Mouse (Mus musculus): ENCODE results near the gene Brd4. TPM values are rescaled to one million over a fixed set of nuclear protein-coding genes. Genes with fewer than 3 reads are reported as not detected.

Gene Brd4
- polyA plus RNA-seq, 1 experiment from 2014 or later, result 28.6 TPM

DNA sequence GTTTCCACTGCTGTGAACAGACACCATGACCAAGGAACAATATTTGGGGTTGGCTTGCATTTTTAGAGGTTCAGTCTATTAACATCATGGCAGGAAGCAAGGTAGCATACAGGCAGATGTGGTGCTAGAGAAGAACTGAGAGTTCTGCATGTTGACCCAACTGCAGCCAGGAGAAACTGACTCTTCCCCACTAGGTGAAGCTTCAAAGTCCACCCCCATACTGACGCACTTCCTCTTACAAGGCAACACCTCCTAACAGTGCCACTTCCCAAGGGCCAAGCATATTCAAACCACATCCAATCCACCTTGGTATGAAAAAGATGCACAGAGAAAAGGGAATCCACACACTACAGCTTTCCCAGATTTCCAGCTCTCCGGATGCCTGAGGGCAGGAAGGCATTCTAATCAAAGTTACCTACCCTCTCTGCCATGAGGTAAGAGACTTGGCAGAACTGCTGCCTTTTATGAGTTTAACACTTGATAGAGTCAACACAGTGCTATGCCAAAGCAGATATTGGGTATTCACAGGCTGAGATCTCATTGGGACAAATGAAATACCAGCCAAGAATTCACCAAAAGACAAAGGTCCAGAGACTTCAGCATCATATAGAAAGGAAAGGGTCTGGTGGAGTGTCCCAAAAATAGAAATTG is 43.5 kb downstream of the Brd4 start:
- 81% methylated on average over 2 of the region's 2 CpGs for WGBS
- H3K4me1 ChIP-seq (replicated peaks; ENCODE audit: control insufficient read depth, insufficient read depth), result no peaks in the 10 kb centered on the region
- H3K4me2 ChIP-seq (replicated peaks; ENCODE audit: low read depth), result no peak overlapping the region
- no peak overlapping the region for H3K9ac ChIP-seq (ENCODE audit: low read length)
- H3K27me3 ChIP-seq (ENCODE audit: control insufficient read depth, insufficient read depth, low read length), result no peaks in the 10 kb centered on the region
- TF ChIP-seq EP300 (optimal IDR thresholded peaks at IDR 0.05), result no peak
- TF ChIP-seq CTCF (IDR thresholded peaks at IDR 0.05; ENCODE audit: low read depth), result no peak
- ATAC-seq (ENCODE audit: low FRiP score, low TSS enrichment) (no peak), DNase-seq (ENCODE audit: low spot score) (no peak)
- H3K36me3 ChIP-seq (ENCODE audit: control insufficient read depth, insufficient read depth, low read length), result no peaks in the 10 kb centered on the region
- H3K4me3 ChIP-seq (ENCODE audit: low read depth, low read length), result no peak overlapping the region
- H3K9me3 ChIP-seq (ENCODE audit: control insufficient read depth, low read length), result no peaks in the 10 kb centered on the region
- no peak overlapping the region for H3K27ac ChIP-seq (replicated peaks)

DNA sequence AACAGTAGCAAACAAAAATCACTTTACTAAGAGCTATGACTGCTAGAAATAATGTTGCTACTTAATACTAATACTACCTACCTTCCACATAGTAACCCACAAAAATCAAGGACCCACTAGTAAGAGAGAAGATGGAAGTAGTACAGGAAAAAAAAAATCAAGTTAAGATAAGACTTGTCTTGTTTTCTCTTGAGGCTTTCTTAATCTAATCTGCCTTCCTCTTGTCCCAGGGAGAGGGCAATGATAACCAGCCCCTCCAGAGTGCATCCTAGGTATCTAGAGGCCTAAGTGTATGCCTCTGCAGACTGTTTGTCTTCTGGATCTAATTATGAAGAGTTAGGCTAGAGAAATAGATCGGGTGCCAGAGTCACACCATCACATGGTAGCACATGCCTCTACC is 45.9 kb downstream of the Brd4 start:
- 82% methylated on average over 1 of the region's 1 CpGs for WGBS
- peaks cover 3% of the 10 kb centered on the region for H3K4me1 ChIP-seq (replicated peaks; ENCODE audit: control insufficient read depth, insufficient read depth)
- H3K9ac ChIP-seq (ENCODE audit: low read length), result no peak overlapping the region
- H3K27me3 ChIP-seq (ENCODE audit: control insufficient read depth, insufficient read depth, low read length), result no peaks in the 10 kb centered on the region
- H3K36me3 ChIP-seq (ENCODE audit: control insufficient read depth, insufficient read depth, low read length), result no peaks in the 10 kb centered on the region
- H3K9me3 ChIP-seq (ENCODE audit: control insufficient read depth, low read length), result no peaks in the 10 kb centered on the region
- no peak overlapping the region for H3K27ac ChIP-seq (replicated peaks)
- TF ChIP-seq EP300 (optimal IDR thresholded peaks at IDR 0.05), result no peak
- no peak for TF ChIP-seq CTCF (IDR thresholded peaks at IDR 0.05; ENCODE audit: low read depth)
- ATAC-seq (ENCODE audit: low FRiP score, low TSS enrichment) (no peak), DNase-seq (ENCODE audit: low spot score) (no peak)
- no peak overlapping the region for H3K4me3 ChIP-seq (ENCODE audit: low read depth, low read length)
- H3K4me2 ChIP-seq (replicated peaks; ENCODE audit: low read depth), result no peak overlapping the region

DNA sequence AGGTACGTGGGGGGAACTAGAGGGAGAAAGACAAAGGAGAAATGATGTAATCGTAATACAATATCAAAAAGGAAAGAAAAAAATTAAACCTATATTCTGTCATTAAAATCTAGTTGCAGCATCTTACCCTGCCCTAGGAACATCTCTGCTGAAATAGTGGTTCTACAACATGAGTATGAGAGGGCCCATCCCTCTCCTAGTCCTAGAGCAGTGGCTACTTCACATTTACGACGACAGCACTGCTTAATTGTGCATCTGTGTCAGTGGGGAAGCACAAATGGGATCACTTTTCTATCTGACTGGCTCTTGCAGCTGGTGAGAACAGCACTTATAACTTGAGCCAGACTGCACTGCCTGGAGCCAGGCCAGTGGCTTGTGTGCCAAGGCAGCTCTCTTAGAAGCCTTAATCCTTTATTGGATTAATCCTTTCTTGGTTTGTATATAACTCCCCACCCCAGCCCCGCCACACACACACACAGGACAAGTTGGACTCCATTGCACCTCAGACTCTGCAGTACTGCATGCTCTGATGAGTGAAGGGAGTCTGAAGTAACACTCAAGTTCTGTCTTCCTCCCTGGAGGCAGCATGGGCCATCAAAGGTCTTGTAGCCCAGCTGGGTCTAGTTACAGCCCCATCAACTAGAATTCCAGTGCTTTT is 48.9 kb downstream of the Brd4 start:
- Histone ChIP-seq H3K4me1 (replicated peaks; ENCODE audit: control insufficient read depth, insufficient read depth) (peaks cover 3% of the 10 kb centered on the region), H3K9me3 (ENCODE audit: control insufficient read depth, low read length) (no peaks in the 10 kb centered on the region), H3K36me3 (ENCODE audit: control insufficient read depth, insufficient read depth, low read length) (no peaks in the 10 kb centered on the region), H3K27me3 (ENCODE audit: control insufficient read depth, insufficient read depth, low read length) (no peaks in the 10 kb centered on the region), H3K9ac (ENCODE audit: low read length) (no peak overlapping the region), H3K4me2 (replicated peaks; ENCODE audit: low read depth) (no peak overlapping the region), H3K4me3 (ENCODE audit: low read depth, low read length) (no peak overlapping the region), H3K27ac (replicated peaks) (no peak overlapping the region)
- TF ChIP-seq CTCF (IDR thresholded peaks at IDR 0.05; ENCODE audit: low read depth), result no peak
- no peak for TF ChIP-seq EP300 (optimal IDR thresholded peaks at IDR 0.05)
- 40% methylated on average over 5 of the region's 5 CpGs for WGBS
- peak; percentile 53 for DNase-seq (ENCODE audit: low spot score)
- peak; percentile 80; the same call in 1 of the 2 replicates for ATAC-seq (ENCODE audit: low FRiP score, low TSS enrichment)

DNA sequence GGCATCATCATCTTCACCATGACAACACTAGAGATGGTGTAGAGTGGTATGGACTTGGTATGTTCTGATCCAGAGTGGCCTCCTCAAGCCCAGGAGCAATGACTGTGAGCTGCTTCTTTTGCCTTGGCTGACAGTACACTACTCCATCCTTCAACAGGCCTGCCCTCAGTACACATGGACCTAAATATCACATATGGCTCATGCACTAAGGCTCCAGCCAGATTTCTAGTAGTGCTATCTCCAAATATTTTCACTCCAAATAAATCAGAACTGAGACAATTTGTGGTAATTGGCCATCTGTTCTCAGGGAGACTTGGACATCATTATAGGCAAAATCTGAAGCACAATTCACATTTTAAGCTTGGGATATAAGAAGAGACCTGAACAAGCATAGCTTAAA is 51.3 kb downstream of the Brd4 start:
- TF ChIP-seq CTCF (IDR thresholded peaks at IDR 0.05; ENCODE audit: low read depth) (no peak), EP300 (optimal IDR thresholded peaks at IDR 0.05) (no peak)
- DNase-seq (ENCODE audit: low spot score) (no peak), ATAC-seq (ENCODE audit: low FRiP score, low TSS enrichment) (no peak)
- H3K36me3 ChIP-seq (ENCODE audit: control insufficient read depth, insufficient read depth, low read length), result peaks cover 3% of the 10 kb centered on the region
- H3K4me3 ChIP-seq (ENCODE audit: low read depth, low read length), result no peak overlapping the region
- no peaks in the 10 kb centered on the region for H3K27me3 ChIP-seq (ENCODE audit: control insufficient read depth, insufficient read depth, low read length)
- H3K9me3 ChIP-seq (ENCODE audit: control insufficient read depth, low read length), result no peaks in the 10 kb centered on the region
- no peak overlapping the region for H3K4me2 ChIP-seq (replicated peaks; ENCODE audit: low read depth)
- H3K27ac ChIP-seq (replicated peaks), result no peak overlapping the region
- no peak overlapping the region for H3K9ac ChIP-seq (ENCODE audit: low read length)
- H3K4me1 ChIP-seq (replicated peaks; ENCODE audit: control insufficient read depth, insufficient read depth), result peaks cover 3% of the 10 kb centered on the region

DNA sequence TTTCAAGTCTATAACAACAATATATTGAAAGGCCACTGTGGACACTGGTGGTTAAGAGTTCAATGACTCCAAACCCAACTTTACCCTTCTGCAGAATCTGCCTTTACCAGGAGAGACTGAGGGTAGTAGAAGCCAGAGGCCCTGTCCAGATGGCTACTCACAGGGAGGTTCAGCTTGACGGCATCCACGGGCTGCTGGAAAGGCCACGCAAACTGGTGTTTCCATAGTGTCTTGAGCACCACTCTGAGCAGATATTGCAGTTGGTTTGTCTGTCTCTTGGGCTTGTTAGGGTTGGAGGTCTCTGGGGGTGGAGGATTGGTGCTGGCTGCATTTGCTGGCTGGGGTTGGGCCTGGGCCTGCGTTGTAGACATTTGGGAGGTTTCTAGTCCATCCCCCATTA is 55.3 kb downstream of the Brd4 start:
- no peaks in the 10 kb centered on the region; the same call in 1 of the 2 replicates for H3K4me1 ChIP-seq (replicated peaks; ENCODE audit: control insufficient read depth, insufficient read depth)
- DNase-seq (ENCODE audit: low spot score), result no peak
- H3K4me3 ChIP-seq (ENCODE audit: low read depth, low read length), result no peak overlapping the region
- 93% methylated on average over 4 of the region's 4 CpGs for WGBS
- TF ChIP-seq CTCF (IDR thresholded peaks at IDR 0.05; ENCODE audit: low read depth), result no peak
- TF ChIP-seq EP300 (optimal IDR thresholded peaks at IDR 0.05), result no peak
- no peaks in the 10 kb centered on the region for H3K9me3 ChIP-seq (ENCODE audit: control insufficient read depth, low read length)
- no peak overlapping the region for H3K9ac ChIP-seq (ENCODE audit: low read length)
- no peak for ATAC-seq (ENCODE audit: low FRiP score, low TSS enrichment)
- no peaks in the 10 kb centered on the region for H3K27me3 ChIP-seq (ENCODE audit: control insufficient read depth, insufficient read depth, low read length)
- H3K4me2 ChIP-seq (replicated peaks; ENCODE audit: low read depth), result no peak overlapping the region
- peaks cover 9% of the 10 kb centered on the region for H3K36me3 ChIP-seq (ENCODE audit: control insufficient read depth, insufficient read depth, low read length)
- H3K27ac ChIP-seq (replicated peaks), result no peak overlapping the region

DNA sequence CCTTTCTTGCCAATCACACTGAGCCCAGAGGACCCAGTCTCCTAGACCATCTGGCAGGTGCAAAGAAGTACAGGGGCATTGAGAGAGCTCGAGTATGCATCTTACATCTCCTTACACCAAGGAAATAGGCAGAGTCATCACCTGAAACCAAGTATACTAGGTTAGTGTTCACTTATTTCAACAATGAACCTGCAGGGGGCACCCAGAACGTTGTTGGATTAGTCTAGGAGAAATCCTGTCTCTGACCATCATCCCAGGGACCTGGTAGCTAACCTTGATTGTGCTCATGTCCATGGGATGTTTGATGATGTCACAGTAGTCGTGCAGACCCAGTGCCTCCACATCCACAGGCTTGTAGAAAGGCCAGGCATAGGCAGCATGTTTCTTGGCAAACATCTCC is 63.6 kb downstream of the Brd4 start:
- Histone ChIP-seq H3K9ac (ENCODE audit: low read length) (no peak overlapping the region), H3K4me3 (ENCODE audit: low read depth, low read length) (no peak overlapping the region), H3K27me3 (ENCODE audit: control insufficient read depth, insufficient read depth, low read length) (no peaks in the 10 kb centered on the region), H3K27ac (replicated peaks) (no peak overlapping the region), H3K9me3 (ENCODE audit: control insufficient read depth, low read length) (no peaks in the 10 kb centered on the region), H3K4me1 (replicated peaks; ENCODE audit: control insufficient read depth, insufficient read depth) (no peaks in the 10 kb centered on the region), H3K36me3 (ENCODE audit: control insufficient read depth, insufficient read depth, low read length) (peaks cover 31% of the 10 kb centered on the region), H3K4me2 (replicated peaks; ENCODE audit: low read depth) (no peak overlapping the region)
- TF ChIP-seq CTCF (IDR thresholded peaks at IDR 0.05; ENCODE audit: low read depth), result peak; percentile 49
- TF ChIP-seq EP300 (optimal IDR thresholded peaks at IDR 0.05), result no peak
- 64% methylated on average over 3 of the region's 3 CpGs for WGBS
- ATAC-seq (ENCODE audit: low FRiP score, low TSS enrichment) (no peak), DNase-seq (ENCODE audit: low spot score) (no peak)
